Mouse (Mus musculus): ENCODE measurements around the gene Rbm47. TPM values are rescaled to one million over a fixed set of nuclear protein-coding genes. Genes with fewer than 3 reads are reported as not detected.

Rbm47 gene
- polyA plus RNA-seq, 1 experiment from 2014 or later: 1.0 TPM

DNA sequence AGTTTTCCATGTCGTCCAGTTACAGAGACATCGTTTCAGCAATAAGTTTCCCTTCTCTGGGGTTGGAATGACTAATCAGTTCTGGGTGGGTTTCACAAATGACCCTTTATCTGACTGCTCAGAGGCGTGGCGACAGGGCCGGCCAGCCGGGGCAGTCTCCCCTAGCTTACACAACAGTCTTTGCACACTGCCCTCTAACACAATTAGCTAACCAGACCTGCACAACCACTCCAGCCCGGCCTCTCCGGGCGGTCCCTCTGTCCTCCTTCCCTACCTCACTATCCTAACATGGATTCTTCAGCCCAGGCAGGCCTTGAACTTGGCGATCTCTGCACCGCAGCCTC, 90.7 kb downstream of the Rbm47 start:
- Histone ChIP-seq H3K9me3 (ENCODE audit: control insufficient read depth, low read length) (no peaks in the 10 kb centered on the region), H3K4me3 (replicated peaks; ENCODE audit: low read depth, low read length) (no peak overlapping the region), H3K27ac (replicated peaks; ENCODE audit: low read depth, low read length) (no peak overlapping the region), H3K4me2 (ENCODE audit: low read length) (no peak overlapping the region), H3K36me3 (ENCODE audit: control insufficient read depth, insufficient read depth, low read length) (no peaks in the 10 kb centered on the region), H3K4me1 (ENCODE audit: control insufficient read depth, insufficient read depth, low read length) (no peaks in the 10 kb centered on the region), H3K9ac (replicated peaks; ENCODE audit: low read length) (no peak overlapping the region), H3K27me3 (ENCODE audit: control insufficient read depth, insufficient read depth, low read length) (no peaks in the 10 kb centered on the region)
- DNase-seq (no peak), ATAC-seq (ENCODE audit: low FRiP score, low TSS enrichment) (no peak)
- 74% methylated on average over 11 of the region's 11 CpGs for WGBS

GRCm38 (mm10) chr5:66081443-66082228, 91.3 kb downstream of the Rbm47 start:
- Histone ChIP-seq H3K4me3 (replicated peaks; ENCODE audit: low read depth, low read length) (no peak overlapping the region), H3K9ac (replicated peaks; ENCODE audit: low read length) (no peak overlapping the region), H3K36me3 (ENCODE audit: control insufficient read depth, insufficient read depth, low read length) (no peaks in the 10 kb centered on the region), H3K4me1 (ENCODE audit: control insufficient read depth, insufficient read depth, low read length) (no peaks in the 10 kb centered on the region), H3K4me2 (ENCODE audit: low read length) (no peak overlapping the region), H3K27me3 (ENCODE audit: control insufficient read depth, insufficient read depth, low read length) (no peaks in the 10 kb centered on the region), H3K27ac (replicated peaks; ENCODE audit: low read depth, low read length) (no peak overlapping the region), H3K9me3 (ENCODE audit: control insufficient read depth, low read length) (no peaks in the 10 kb centered on the region)
- DNase-seq (no peak), ATAC-seq (ENCODE audit: low FRiP score, low TSS enrichment) (no peak)
- WGBS: 86% methylated on average over 19 of the region's 19 CpGs

DNA sequence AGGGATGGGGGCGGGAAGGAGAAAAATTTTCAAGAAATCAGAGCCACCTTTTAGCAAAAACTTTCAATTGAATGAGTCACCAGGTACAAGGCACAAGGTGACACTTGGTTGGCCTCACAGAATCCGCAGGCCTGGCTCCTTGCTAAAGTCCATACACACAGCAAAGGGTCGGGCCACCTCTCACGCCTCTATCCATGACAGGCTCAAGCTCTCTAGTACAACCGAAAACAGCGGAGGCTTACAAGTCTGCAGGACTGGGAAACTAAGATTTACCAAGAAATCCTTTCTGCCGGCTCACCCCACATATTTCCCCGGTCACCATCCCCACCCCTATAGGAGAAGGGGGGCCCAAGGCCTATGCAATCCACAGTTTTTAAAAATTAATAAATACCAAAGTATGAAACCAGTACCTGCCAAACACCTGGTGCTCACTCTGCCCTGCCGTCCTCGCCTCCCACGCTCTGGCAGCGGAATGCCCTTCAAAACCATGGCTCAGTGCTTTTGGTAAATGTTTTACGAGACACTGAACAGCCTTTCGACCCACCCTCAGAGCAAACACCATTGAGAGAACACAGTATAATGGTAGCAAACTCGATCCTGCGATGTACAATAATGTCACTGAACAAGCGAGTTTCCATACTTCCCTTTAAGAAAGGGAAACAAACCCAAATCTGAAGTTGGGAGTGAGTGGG, 92.2 kb downstream of the Rbm47 start:
- DNase-seq (no peak), ATAC-seq (ENCODE audit: low FRiP score, low TSS enrichment) (no peak)
- no peak overlapping the region for H3K4me3 ChIP-seq (replicated peaks; ENCODE audit: low read depth, low read length)
- WGBS: 89% methylated on average over 17 of the region's 17 CpGs
- no peaks in the 10 kb centered on the region for H3K9me3 ChIP-seq (ENCODE audit: control insufficient read depth, low read length)
- no peak overlapping the region for H3K27ac ChIP-seq (replicated peaks; ENCODE audit: low read depth, low read length)
- H3K4me2 ChIP-seq (ENCODE audit: low read length): no peak overlapping the region
- H3K4me1 ChIP-seq (ENCODE audit: control insufficient read depth, insufficient read depth, low read length): no peaks in the 10 kb centered on the region
- H3K27me3 ChIP-seq (ENCODE audit: control insufficient read depth, insufficient read depth, low read length): no peaks in the 10 kb centered on the region
- no peaks in the 10 kb centered on the region for H3K36me3 ChIP-seq (ENCODE audit: control insufficient read depth, insufficient read depth, low read length)
- no peak overlapping the region for H3K9ac ChIP-seq (replicated peaks; ENCODE audit: low read length)

DNA sequence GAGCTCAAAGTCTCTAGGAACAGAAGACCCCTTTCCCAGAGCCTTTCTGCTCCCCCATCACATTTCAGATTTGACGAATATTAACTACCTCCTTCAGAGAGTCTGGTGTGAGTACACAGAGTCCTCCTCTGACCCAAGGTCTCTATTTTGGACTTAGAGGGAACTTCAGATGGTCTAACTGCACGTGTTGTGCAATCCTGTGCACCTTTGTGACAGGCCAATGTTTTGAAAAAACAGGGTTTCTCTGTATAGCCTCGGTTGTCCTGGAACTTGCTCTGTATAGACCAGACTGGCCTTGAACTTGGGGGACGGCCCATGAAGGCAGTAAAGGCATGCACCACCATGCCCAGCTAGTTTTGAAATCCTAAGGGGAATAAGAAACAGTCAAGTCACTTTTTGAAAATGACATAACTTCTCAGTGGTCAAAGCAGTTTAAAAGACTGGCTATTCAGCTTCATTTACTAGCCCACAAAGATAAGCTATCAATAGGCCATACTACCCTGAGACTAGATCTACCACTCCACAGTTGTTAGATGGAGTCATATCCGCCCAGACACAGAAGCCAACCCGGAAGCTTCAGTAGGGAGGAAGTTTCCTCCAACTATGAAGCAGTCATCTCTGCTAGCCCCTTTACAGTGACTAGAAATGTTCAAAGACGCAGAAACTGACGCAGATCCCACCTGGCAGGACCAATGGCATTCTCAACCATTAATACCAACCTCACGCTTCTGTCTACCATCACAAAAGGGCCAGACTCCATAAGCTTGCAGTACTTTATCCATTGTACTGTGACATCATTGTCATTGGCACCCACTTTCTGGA, 93.3 kb downstream of the Rbm47 start:
- no peaks in the 10 kb centered on the region for H3K4me1 ChIP-seq (ENCODE audit: control insufficient read depth, insufficient read depth, low read length)
- H3K27ac ChIP-seq (replicated peaks; ENCODE audit: low read depth, low read length): no peak overlapping the region
- no peak overlapping the region for H3K4me2 ChIP-seq (ENCODE audit: low read length)
- no peaks in the 10 kb centered on the region for H3K27me3 ChIP-seq (ENCODE audit: control insufficient read depth, insufficient read depth, low read length)
- DNase-seq (no peak), ATAC-seq (ENCODE audit: low FRiP score, low TSS enrichment) (no peak)
- H3K9ac ChIP-seq (replicated peaks; ENCODE audit: low read length): no peak overlapping the region
- 89% methylated on average over 9 of the region's 9 CpGs for WGBS
- no peaks in the 10 kb centered on the region for H3K36me3 ChIP-seq (ENCODE audit: control insufficient read depth, insufficient read depth, low read length)
- H3K9me3 ChIP-seq (ENCODE audit: control insufficient read depth, low read length): no peaks in the 10 kb centered on the region
- H3K4me3 ChIP-seq (replicated peaks; ENCODE audit: low read depth, low read length): no peak overlapping the region

DNA sequence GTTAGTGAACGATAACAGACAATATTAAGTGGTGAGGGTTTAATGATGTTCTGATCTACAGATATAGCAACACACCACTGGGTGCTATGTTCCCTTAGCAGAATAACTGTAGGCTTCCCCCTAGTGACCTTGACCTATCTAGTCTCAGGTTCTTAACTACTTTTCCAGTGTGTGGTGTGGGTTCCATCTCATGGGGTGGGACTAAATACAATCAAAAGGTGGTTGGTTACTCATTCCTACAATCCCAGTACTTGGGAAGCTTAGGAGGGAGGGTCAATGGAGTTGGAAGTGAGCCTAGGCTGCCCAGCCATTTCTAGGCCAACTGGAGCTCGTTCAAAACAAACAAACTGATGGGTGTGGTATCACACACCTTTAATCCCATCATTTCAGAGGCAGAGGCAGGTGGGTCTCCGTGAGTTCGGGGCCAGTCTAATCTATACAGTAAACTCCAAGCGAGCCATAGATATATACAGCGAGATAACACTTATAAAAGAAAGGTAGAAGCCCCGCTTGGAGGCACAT, 94.4 kb downstream of the Rbm47 start:
- Histone ChIP-seq H3K27ac (replicated peaks; ENCODE audit: low read depth, low read length) (no peak overlapping the region), H3K4me3 (replicated peaks; ENCODE audit: low read depth, low read length) (no peak overlapping the region), H3K9me3 (ENCODE audit: control insufficient read depth, low read length) (no peaks in the 10 kb centered on the region), H3K4me2 (ENCODE audit: low read length) (no peak overlapping the region), H3K27me3 (ENCODE audit: control insufficient read depth, insufficient read depth, low read length) (no peaks in the 10 kb centered on the region), H3K9ac (replicated peaks; ENCODE audit: low read length) (no peak overlapping the region), H3K36me3 (ENCODE audit: control insufficient read depth, insufficient read depth, low read length) (no peaks in the 10 kb centered on the region), H3K4me1 (ENCODE audit: control insufficient read depth, insufficient read depth, low read length) (no peaks in the 10 kb centered on the region)
- ATAC-seq (ENCODE audit: low FRiP score, low TSS enrichment) (no peak), DNase-seq (no peak)
- 91% methylated on average over 7 of the region's 7 CpGs for WGBS

- Histone ChIP-seq H3K36me3 (ENCODE audit: control insufficient read depth, insufficient read depth, low read length) (no peaks in the 10 kb centered on the region), H3K4me2 (ENCODE audit: low read length) (no peak overlapping the region), H3K27ac (replicated peaks; ENCODE audit: low read depth, low read length) (no peak overlapping the region), H3K9me3 (ENCODE audit: control insufficient read depth, low read length) (no peaks in the 10 kb centered on the region), H3K4me1 (ENCODE audit: control insufficient read depth, insufficient read depth, low read length) (no peaks in the 10 kb centered on the region), H3K27me3 (ENCODE audit: control insufficient read depth, insufficient read depth, low read length) (no peaks in the 10 kb centered on the region), H3K4me3 (replicated peaks; ENCODE audit: low read depth, low read length) (no peak overlapping the region), H3K9ac (replicated peaks; ENCODE audit: low read length) (no peak overlapping the region)
- ATAC-seq (ENCODE audit: low FRiP score, low TSS enrichment) (no peak), DNase-seq (no peak)
- 47% methylated on average over 10 of the region's 10 CpGs for WGBS
Measured at GRCm38 (mm10) chr5:66077416-66077815, 95.5 kb downstream of the Rbm47 start.

- no peak for ATAC-seq (ENCODE audit: low FRiP score, low TSS enrichment)
- Histone ChIP-seq H3K27me3 (ENCODE audit: control insufficient read depth, insufficient read depth, low read length) (no peaks in the 10 kb centered on the region), H3K4me1 (ENCODE audit: control insufficient read depth, insufficient read depth, low read length) (no peaks in the 10 kb centered on the region), H3K4me3 (replicated peaks; ENCODE audit: low read depth, low read length) (no peak overlapping the region), H3K9me3 (ENCODE audit: control insufficient read depth, low read length) (no peaks in the 10 kb centered on the region), H3K4me2 (ENCODE audit: low read length) (no peak overlapping the region), H3K9ac (replicated peaks; ENCODE audit: low read length) (no peak overlapping the region), H3K27ac (replicated peaks; ENCODE audit: low read depth, low read length) (no peak overlapping the region), H3K36me3 (ENCODE audit: control insufficient read depth, insufficient read depth, low read length) (no peaks in the 10 kb centered on the region)
- 79% methylated on average over 12 of the region's 12 CpGs for WGBS
- no peak for DNase-seq
Measured at GRCm38 (mm10) chr5:66076685-66077301, 96.1 kb downstream of the Rbm47 start.

DNA sequence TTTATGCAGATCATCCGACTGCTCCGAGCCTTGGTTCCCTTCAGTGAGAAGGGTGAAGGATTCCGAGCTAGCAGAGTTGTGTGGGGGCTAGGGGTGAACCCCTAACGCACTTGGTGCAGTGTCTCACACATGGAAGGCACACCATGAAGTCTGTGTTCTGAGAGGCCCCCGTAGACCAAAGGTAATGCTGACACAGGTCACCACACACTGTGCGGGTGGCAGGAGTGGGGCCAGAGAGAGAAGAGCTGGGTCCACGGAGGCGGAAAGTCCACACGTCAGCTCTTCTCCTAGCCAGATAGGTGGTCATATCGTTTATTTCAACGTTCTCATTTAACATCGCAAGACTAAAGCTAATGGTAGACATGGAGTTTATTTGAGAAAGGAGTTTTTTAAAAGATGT, 97.0 kb downstream of the Rbm47 start:
- H3K4me1 ChIP-seq (ENCODE audit: control insufficient read depth, insufficient read depth, low read length): no peaks in the 10 kb centered on the region
- 93% methylated on average over 12 of the region's 12 CpGs for WGBS
- no peak for ATAC-seq (ENCODE audit: low FRiP score, low TSS enrichment)

More for the DNA sequence above, 97.0 kb downstream of the Rbm47 start:
- no peak overlapping the region for H3K4me3 ChIP-seq (replicated peaks; ENCODE audit: low read depth, low read length)
- no peak overlapping the region for H3K27ac ChIP-seq (replicated peaks; ENCODE audit: low read depth, low read length)
- no peaks in the 10 kb centered on the region for H3K36me3 ChIP-seq (ENCODE audit: control insufficient read depth, insufficient read depth, low read length)
- no peak overlapping the region for H3K9ac ChIP-seq (replicated peaks; ENCODE audit: low read length)
- DNase-seq: no peak
- H3K9me3 ChIP-seq (ENCODE audit: control insufficient read depth, low read length): no peaks in the 10 kb centered on the region
- H3K27me3 ChIP-seq (ENCODE audit: control insufficient read depth, insufficient read depth, low read length): no peaks in the 10 kb centered on the region
- no peak overlapping the region for H3K4me2 ChIP-seq (ENCODE audit: low read length)

All from midbrain, embryonic 14.5 days (tissue).